Mouse (Mus musculus): ENCODE results near the gene Kcnb1.

- TF ChIP-seq TAL1 (IDR thresholded peaks at IDR 0.05; ENCODE audit: low read length) (no peak), GATA1 (IDR thresholded peaks at IDR 0.05; ENCODE audit: low read length) (no peak)
Measured at GRCm38 (mm10) chr2:167145904-167146303, 44.1 kb downstream of the Kcnb1 start.

Measured in erythroblast, embryonic 14.5 days (primary cell).